Mouse (Mus musculus): ENCODE measurements at regions not wholly inside any gene's neighbourhood (a gene's known extent, or its start where the extent isn't known, plus 50 kb on each side); places are given as distances from the start of the nearest gene placed in this dataset.

- no peak for TF ChIP-seq CTCF (IDR thresholded peaks at IDR 0.05; ENCODE audit: borderline replicate concordance, insufficient read depth, low read length)
- TF ChIP-seq POLR2A (IDR thresholded peaks at IDR 0.05; ENCODE audit: low read depth, low read length) = no peak
Measured at GRCm38 (mm10) chr13:32509231-32510023, 170.9 kb upstream of the Gmds start.
